Mouse (Mus musculus): ENCODE data around the gene Chst11. TPM values are rescaled to one million over a fixed set of nuclear protein-coding genes. Genes with fewer than 3 reads are reported as not detected.
A peak's percentile ranks its signal among the peaks of the same experiment; 100 is the strongest.

Gene Chst11
- polyA plus RNA-seq, 1 experiment from 2014 or later, result 0.98 TPM

- no peak overlapping the region for H3K4me3 ChIP-seq (ENCODE audit: low read depth, low read length)
- ATAC-seq (no peak), DNase-seq (ENCODE audit: low spot score) (no peak)
- H3K4me1 ChIP-seq (ENCODE audit: insufficient read depth, low read depth, low read length), result no peaks in the 10 kb centered on the region
- no peaks in the 10 kb centered on the region for H3K36me3 ChIP-seq (ENCODE audit: insufficient read depth, low read length)
- H3K9ac ChIP-seq (replicated peaks; ENCODE audit: low read depth), result no peak overlapping the region
- H3K4me2 ChIP-seq (replicated peaks; ENCODE audit: low read depth, low read length), result no peak overlapping the region
- 69% methylated on average over 5 of the region's 5 CpGs for WGBS
- H3K9me3 ChIP-seq (ENCODE audit: low read length), result no peaks in the 10 kb centered on the region
- no peaks in the 10 kb centered on the region for H3K27me3 ChIP-seq (replicated peaks; ENCODE audit: insufficient read depth, low read length)
- H3K27ac ChIP-seq (ENCODE audit: low read length), result no peak overlapping the region
- TF ChIP-seq CTCF (IDR thresholded peaks at IDR 0.05) (no peak), EP300 (IDR thresholded peaks at IDR 0.05) (no peak)
Observed at GRCm38 (mm10) chr10:82974201-82974600, 11.1 kb upstream of the Chst11 start.

- no peak for TF ChIP-seq EP300 (IDR thresholded peaks at IDR 0.05)
- TF ChIP-seq CTCF (IDR thresholded peaks at IDR 0.05), result no peak
- Histone ChIP-seq H3K9ac (replicated peaks; ENCODE audit: low read depth) (no peak overlapping the region), H3K4me1 (ENCODE audit: insufficient read depth, low read depth, low read length) (no peaks in the 10 kb centered on the region), H3K27me3 (replicated peaks; ENCODE audit: insufficient read depth, low read length) (no peaks in the 10 kb centered on the region), H3K4me3 (ENCODE audit: low read depth, low read length) (no peak overlapping the region), H3K4me2 (replicated peaks; ENCODE audit: low read depth, low read length) (no peak overlapping the region), H3K27ac (ENCODE audit: low read length) (no peak overlapping the region), H3K36me3 (ENCODE audit: insufficient read depth, low read length) (no peaks in the 10 kb centered on the region), H3K9me3 (ENCODE audit: low read length) (no peaks in the 10 kb centered on the region)
- WGBS, result 62% methylated on average over 6 of the region's 6 CpGs
- no peak for ATAC-seq
- DNase-seq (ENCODE audit: low spot score), result no peak
Observed at GRCm38 (mm10) chr10:82974627-82975177, 10.6 kb upstream of the Chst11 start.

GRCm38 (mm10) chr10:82975806-82976205 lies 9.5 kb upstream of the Chst11 start:
- 79% methylated on average over 15 of the region's 15 CpGs for WGBS
- no peaks in the 10 kb centered on the region for H3K36me3 ChIP-seq (ENCODE audit: insufficient read depth, low read length)

GRCm38 (mm10) chr10:82982286-82982685 lies 3.0 kb upstream of the Chst11 start:
- TF ChIP-seq EP300 (IDR thresholded peaks at IDR 0.05) (no peak), CTCF (IDR thresholded peaks at IDR 0.05) (no peak)
- Histone ChIP-seq H3K4me3 (ENCODE audit: low read depth, low read length) (no peak overlapping the region), H3K4me2 (replicated peaks; ENCODE audit: low read depth, low read length) (no peak overlapping the region), H3K9ac (replicated peaks; ENCODE audit: low read depth) (no peak overlapping the region), H3K36me3 (ENCODE audit: insufficient read depth, low read length) (no peaks in the 10 kb centered on the region), H3K27me3 (replicated peaks; ENCODE audit: insufficient read depth, low read length) (0 out of 2 replicates have a peak, but pooled peaks cover 3% of the 10 kb centered on the region), H3K9me3 (ENCODE audit: low read length) (no peaks in the 10 kb centered on the region), H3K27ac (ENCODE audit: low read length) (no peak overlapping the region), H3K4me1 (ENCODE audit: insufficient read depth, low read depth, low read length) (no peaks in the 10 kb centered on the region)
- ATAC-seq (no peak), DNase-seq (ENCODE audit: low spot score) (no peak)
- WGBS, result 72% methylated on average over 3 of the region's 3 CpGs

More at GRCm38 (mm10) chr10:82975806-82976205, 9.5 kb upstream of the Chst11 start:
- ATAC-seq (no peak), DNase-seq (ENCODE audit: low spot score) (no peak)
- Histone ChIP-seq H3K4me3 (ENCODE audit: low read depth, low read length) (no peak overlapping the region), H3K4me1 (ENCODE audit: insufficient read depth, low read depth, low read length) (no peaks in the 10 kb centered on the region), H3K9ac (replicated peaks; ENCODE audit: low read depth) (no peak overlapping the region), H3K9me3 (ENCODE audit: low read length) (no peaks in the 10 kb centered on the region), H3K27me3 (replicated peaks; ENCODE audit: insufficient read depth, low read length) (no peaks in the 10 kb centered on the region), H3K27ac (ENCODE audit: low read length) (no peak overlapping the region), H3K4me2 (replicated peaks; ENCODE audit: low read depth, low read length) (no peak overlapping the region)
- TF ChIP-seq CTCF (IDR thresholded peaks at IDR 0.05) (no peak), EP300 (IDR thresholded peaks at IDR 0.05) (no peak)

GRCm38 (mm10) chr10:82985700-82986131 lies 418 bp downstream of the Chst11 start:
- Histone ChIP-seq H3K9ac (replicated peaks; ENCODE audit: low read depth) (peak overlapping the region; percentile 36; the same call in 1 of the 2 replicates), H3K27ac (ENCODE audit: low read length) (no peak overlapping the region), H3K4me3 (ENCODE audit: low read depth, low read length) (peak overlapping the region; percentile 58), H3K36me3 (ENCODE audit: insufficient read depth, low read length) (no peaks in the 10 kb centered on the region), H3K27me3 (replicated peaks; ENCODE audit: insufficient read depth, low read length) (0 out of 2 replicates have a peak, but pooled peaks cover 3% of the 10 kb centered on the region), H3K4me1 (ENCODE audit: insufficient read depth, low read depth, low read length) (no peaks in the 10 kb centered on the region; the same call in 1 of the 2 replicates), H3K4me2 (replicated peaks; ENCODE audit: low read depth, low read length) (peak overlapping the region; percentile 80), H3K9me3 (ENCODE audit: low read length) (no peaks in the 10 kb centered on the region)
- no peak for TF ChIP-seq EP300 (IDR thresholded peaks at IDR 0.05)
- TF ChIP-seq CTCF (IDR thresholded peaks at IDR 0.05), result peak; percentile 39
- WGBS, result 1% methylated on average over 28 of the region's 32 CpGs
- no peak for ATAC-seq
- DNase-seq (ENCODE audit: low spot score), result no peak

- H3K9ac ChIP-seq (replicated peaks; ENCODE audit: low read depth), result no peak overlapping the region
- ATAC-seq (no peak), DNase-seq (ENCODE audit: low spot score) (no peak)
- WGBS, result 4% methylated on average over 21 of the region's 21 CpGs
- H3K4me1 ChIP-seq (ENCODE audit: insufficient read depth, low read depth, low read length), result no peaks in the 10 kb centered on the region; the same call in 1 of the 2 replicates
- 0 out of 2 replicates have a peak, but pooled peaks cover 3% of the 10 kb centered on the region for H3K27me3 ChIP-seq (replicated peaks; ENCODE audit: insufficient read depth, low read length)
- H3K4me2 ChIP-seq (replicated peaks; ENCODE audit: low read depth, low read length), result peak overlapping the region; percentile 80
- no peaks in the 10 kb centered on the region for H3K36me3 ChIP-seq (ENCODE audit: insufficient read depth, low read length)
- no peaks in the 10 kb centered on the region for H3K9me3 ChIP-seq (ENCODE audit: low read length)
- TF ChIP-seq CTCF (IDR thresholded peaks at IDR 0.05), result no peak
- no peak for TF ChIP-seq EP300 (IDR thresholded peaks at IDR 0.05)
- peak overlapping the region; percentile 58 for H3K4me3 ChIP-seq (ENCODE audit: low read depth, low read length)
- H3K27ac ChIP-seq (ENCODE audit: low read length), result no peak overlapping the region
Observed at GRCm38 (mm10) chr10:82986251-82986992, 1.1 kb downstream of the Chst11 start.

All from lung, postnatal 0 days (tissue).